8 mouse cellular contexts compared by ENCODE assay signal in the genomic region with DNA sequence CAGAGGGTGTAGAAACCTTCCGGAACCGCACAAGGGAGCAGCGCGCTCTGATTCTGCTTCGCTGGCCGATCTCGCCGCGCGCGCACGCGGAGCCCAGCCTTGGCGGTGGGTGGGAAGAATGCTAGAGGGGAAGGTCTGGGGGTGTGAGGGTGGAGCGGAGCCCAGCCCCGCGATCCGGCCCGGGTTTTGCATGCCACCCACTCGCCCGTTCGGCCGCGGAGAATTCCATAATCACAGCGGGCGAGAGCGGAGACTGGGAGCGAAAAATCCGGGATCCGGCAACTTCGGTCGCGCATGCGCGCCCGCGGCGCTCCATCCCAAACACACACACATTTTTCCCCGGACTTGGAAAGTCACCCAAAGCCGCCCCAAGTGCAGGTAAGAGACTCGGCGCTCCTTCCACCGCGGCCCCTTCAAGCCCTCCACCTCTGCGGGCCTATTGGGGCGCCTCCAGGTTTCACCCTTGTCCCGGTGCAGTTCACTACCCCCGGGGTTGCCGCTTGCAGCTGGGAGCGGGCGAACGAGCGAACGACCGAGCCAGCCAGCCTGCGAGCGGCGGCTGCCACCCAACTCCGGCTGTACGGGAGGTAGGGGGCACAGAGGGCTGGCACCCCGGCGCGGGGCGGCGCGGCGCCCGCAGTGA. TPM values are rescaled to one million over a fixed set of nuclear protein-coding genes. Genes with fewer than 3 reads are reported as not detected.
DNase-seq lines count a peak whose midpoint lies in the region; ATAC-seq lines count a peak whose summit lies in the region.

A gene (plus strand): TSS at position 293 of the 643 bp plus-strand sequence.

- peaks cover 22% of the 10 kb centered on the region for H3K4me1 ChIP-seq in intestine, embryonic 14.5 days (replicated peaks; ENCODE audit: control insufficient read depth, insufficient read depth, low read length)

- H3K27me3 ChIP-seq in intestine, embryonic 14.5 days (replicated peaks; ENCODE audit: control insufficient read depth, insufficient read depth, low read length): peaks cover 42% of the 10 kb centered on the region

- H3K4me3 ChIP-seq in intestine, embryonic 14.5 days (ENCODE audit: low read depth, low read length): peak within 1 kb of the TSS; percentile 74

- WGBS in intestine, embryonic 14.5 days: under 1% methylated on average over 68 of the region's 68 CpGs

- peak; percentile 85 for ATAC-seq in intestine, embryonic 14.5 days (replicated peaks; ENCODE audit: low FRiP score, low TSS enrichment, low read depth)
- no peak for ATAC-seq in inflammation-experienced regulatory T-cells, adult 6 months

- H3K27ac ChIP-seq in intestine, embryonic 14.5 days (ENCODE audit: low read depth): 0 out of 2 replicates have a peak within 1 kb of the TSS, but pooled peaks have one; percentile 33

- H3K36me3 ChIP-seq in intestine, embryonic 14.5 days (ENCODE audit: control insufficient read depth, insufficient read depth, low read length): no peaks in the 10 kb centered on the region

- H3K4me2 ChIP-seq in intestine, embryonic 14.5 days (ENCODE audit: low read length): peak within 1 kb of the TSS; percentile 99

- H3K9me3 ChIP-seq in intestine, embryonic 14.5 days (ENCODE audit: control insufficient read depth, low read length): no peaks in the 10 kb centered on the region

- peak within 1 kb of the TSS; percentile 49 for H3K9ac ChIP-seq in intestine, embryonic 14.5 days (ENCODE audit: low read length)

- DNase-seq in adrenal gland, postnatal 10 days: peak; percentile 94
- peak; percentile 93 for DNase-seq in embryo, embryonic 10.5 days (ENCODE audit: low spot score)
- peak; percentile 92 for DNase-seq in gastrocnemius, postnatal 25 days
- DNase-seq in intestine, embryonic 14.5 days (ENCODE audit: low spot score): peak; percentile 95
- peak; percentile 71 to 84 for DNase-seq in left cerebral cortex, adult 8-10 months (ENCODE audit: low spot score in 2 of 2)
- DNase-seq in lung, postnatal 4 days: peak; percentile 96 to 97
- DNase-seq in right cerebral cortex, postnatal 25 days: peak; percentile 85

RNA-seq across cellular contexts. Expression of the gene that starts here (rescaled TPM):
- total RNA-seq in adrenal gland, postnatal 10 days (2021): 10 to 100 TPM in 1 of 2 experiments, 1 to 10 TPM in 1; 7.4 to 10.9 TPM
- total RNA-seq in gastrocnemius, postnatal 25 days (2021): 10 to 100 TPM; 27.8 to 30.2 TPM
- 6.6 and 7.8 TPM in 2 replicates for polyA plus RNA-seq in intestine, embryonic 14.5 days (2014; fragmentation: Nextera tagmentation; extraction: Ambion mirVana)
- total RNA-seq in left cerebral cortex, adult 8-10 months (2022): 1 to 10 TPM; 1.2 to 2.4 (median 1.7) TPM
- polyA plus RNA-seq in inflammation-experienced regulatory T-cells, adult 6 months (2017; shearing (Covaris generic)): 1 to 10 TPM in 1 of 3 experiments, under 1 TPM in 2; 0.58 to 1.8 (median 0.80) TPM
